Mouse (Mus musculus) neural tube, embryonic 12.5 days (tissue): ENCODE results near the gene Pomp. TPM values are rescaled to one million over a fixed set of nuclear protein-coding genes. Genes with fewer than 3 reads are reported as not detected.

ENCODE experiments used
- ATAC-seq: fragments of 200-750 bp; cut with Nextera tagmentation; 2 replicates; pipeline ENCODE4 v1.8.0; 2017; ENCODE audit warnings: low read depth, mild to moderate bottlenecking, moderate TSS enrichment, moderate library complexity; ENCODE audit not compliant: low FRiP score
- H3K27ac ChIP-seq: fragments of 300-500 bp; sonication (generic); 2 replicates; pipeline ENCODE4 v1.5.1; 2016
- H3K27me3 ChIP-seq: fragments of 300-500 bp; sonication (generic); replicated peaks from 2 replicates; pipeline ENCODE4 v1.6.1; 2016; ENCODE audit warnings: mild to moderate bottlenecking
- H3K36me3 ChIP-seq: fragments of 300-500 bp; sonication (generic); 2 replicates; pipeline ENCODE4 v1.6.1; 2016; ENCODE audit warnings: mild to moderate bottlenecking
- H3K4me1 ChIP-seq: fragments of 300-500 bp; sonication (generic); 2 replicates; pipeline ENCODE4 v1.6.1; 2016
- H3K4me2 ChIP-seq: fragments of 300-500 bp; sonication (generic); replicated peaks from 2 replicates; pipeline ENCODE4 v1.6.1; 2016; ENCODE audit warnings: mild to moderate bottlenecking
- H3K4me3 ChIP-seq: fragments of 300-500 bp; sonication (generic); 2 replicates; pipeline ENCODE4 v1.5.1; 2016
- H3K9ac ChIP-seq: fragments of 300-500 bp; sonication (generic); 2 replicates; pipeline ENCODE4 v1.6.1; 2016; ENCODE audit warnings: mild to moderate bottlenecking
- H3K9me3 ChIP-seq: fragments of 300-500 bp; sonication (generic); 2 replicates; pipeline ENCODE4 v1.6.1; 2016; ENCODE audit warnings: mild to moderate bottlenecking
- WGBS: fragments of 180-500 bp; shearing (Covaris S2); methylation state at CpG from one replicate; pipeline ENCODE4 v1.1.7; 2016; 5-methylcytosine and 5-hydroxymethylcytosine counted together
- polyA plus RNA-seq: library from polyadenylated mRNA; unstranded; fragments of >200 nt; fragmentation: Nextera tagmentation; extraction: Ambion mirVana; gene quantifications from 2 replicates; pipeline ENCODE4 v1.2.1, GENCODE M21; 2016

The Pomp gene
- polyA plus RNA-seq, 1 experiment from 2014 or later = 521 TPM

- H3K27me3 ChIP-seq = no peaks in the 10 kb centered on the region
- WGBS = 70% methylated on average over 5 of the region's 5 CpGs
- no peak for ATAC-seq
Observed at GRCm38 (mm10) chr5:147826546-147826945, 33.7 kb upstream of the Pomp start.

GRCm38 (mm10) chr5:147828846-147829245 is 31.4 kb upstream of the Pomp start:
- no peaks in the 10 kb centered on the region; the same call in 1 of the 2 replicates for H3K4me1 ChIP-seq
- no peaks in the 10 kb centered on the region for H3K9me3 ChIP-seq
- no peaks in the 10 kb centered on the region for H3K27me3 ChIP-seq
- H3K4me2 ChIP-seq = no peak overlapping the region
- no peak overlapping the region for H3K9ac ChIP-seq
- no peak overlapping the region for H3K4me3 ChIP-seq
- H3K36me3 ChIP-seq = no peaks in the 10 kb centered on the region
- no peak overlapping the region for H3K27ac ChIP-seq
- no peak for ATAC-seq
- 83% methylated on average over 8 of the region's 8 CpGs for WGBS

More at GRCm38 (mm10) chr5:147826546-147826945, 33.7 kb upstream of the Pomp start:
- Histone ChIP-seq H3K4me2 (no peak overlapping the region), H3K9me3 (no peaks in the 10 kb centered on the region), H3K36me3 (no peaks in the 10 kb centered on the region), H3K4me3 (no peak overlapping the region), H3K9ac (no peak overlapping the region), H3K4me1 (no peaks in the 10 kb centered on the region; the same call in 1 of the 2 replicates), H3K27ac (no peak overlapping the region)

GRCm38 (mm10) chr5:147832842-147833241 is 27.4 kb upstream of the Pomp start:
- no peak for ATAC-seq
- no peak overlapping the region for H3K4me2 ChIP-seq
- WGBS = 42% methylated on average over 14 of the region's 14 CpGs

GRCm38 (mm10) chr5:147834841-147835500 is 25.3 kb upstream of the Pomp start:
- H3K9me3 ChIP-seq = no peaks in the 10 kb centered on the region
- no peak overlapping the region for H3K4me3 ChIP-seq
- no peaks in the 10 kb centered on the region for H3K36me3 ChIP-seq
- no peaks in the 10 kb centered on the region for H3K27me3 ChIP-seq
- H3K4me2 ChIP-seq = peak overlapping the region; percentile 34; the same call in 1 of the 2 replicates
- H3K4me1 ChIP-seq = peaks cover 3% of the 10 kb centered on the region
- WGBS = 14% methylated on average over 17 of the region's 17 CpGs
- no peak for ATAC-seq
- no peak overlapping the region for H3K9ac ChIP-seq
- no peak overlapping the region for H3K27ac ChIP-seq

More at GRCm38 (mm10) chr5:147832842-147833241, 27.4 kb upstream of the Pomp start:
- Histone ChIP-seq H3K27ac (no peak overlapping the region), H3K9me3 (no peaks in the 10 kb centered on the region), H3K4me1 (peaks cover 3% of the 10 kb centered on the region), H3K36me3 (no peaks in the 10 kb centered on the region), H3K9ac (no peak overlapping the region), H3K27me3 (no peaks in the 10 kb centered on the region), H3K4me3 (no peak overlapping the region)

GRCm38 (mm10) chr5:147839418-147839817 is 20.8 kb upstream of the Pomp start:
- Histone ChIP-seq H3K4me2 (no peak overlapping the region), H3K4me1 (peaks cover 3% of the 10 kb centered on the region), H3K9ac (no peak overlapping the region), H3K27me3 (no peaks in the 10 kb centered on the region), H3K4me3 (no peak overlapping the region), H3K27ac (no peak overlapping the region), H3K9me3 (no peaks in the 10 kb centered on the region), H3K36me3 (no peaks in the 10 kb centered on the region)
- 82% methylated on average over 12 of the region's 12 CpGs for WGBS
- no peak for ATAC-seq

- Histone ChIP-seq H3K27ac (no peak overlapping the region), H3K36me3 (no peaks in the 10 kb centered on the region), H3K9ac (no peak overlapping the region), H3K27me3 (no peaks in the 10 kb centered on the region), H3K4me2 (no peak overlapping the region), H3K4me1 (no peaks in the 10 kb centered on the region), H3K4me3 (no peak overlapping the region), H3K9me3 (no peaks in the 10 kb centered on the region)
- WGBS = 54% methylated on average over 7 of the region's 7 CpGs
- no peak for ATAC-seq
Observed at GRCm38 (mm10) chr5:147843340-147843739, 16.9 kb upstream of the Pomp start.

- 81% methylated on average over 3 of the region's 3 CpGs for WGBS
- Histone ChIP-seq H3K27me3 (no peaks in the 10 kb centered on the region), H3K4me1 (no peaks in the 10 kb centered on the region), H3K9me3 (no peaks in the 10 kb centered on the region), H3K4me3 (no peak overlapping the region), H3K27ac (no peak overlapping the region), H3K9ac (no peak overlapping the region), H3K4me2 (no peak overlapping the region), H3K36me3 (no peaks in the 10 kb centered on the region)
- ATAC-seq = no peak
Observed at GRCm38 (mm10) chr5:147845319-147845718, 14.9 kb upstream of the Pomp start.

- Histone ChIP-seq H3K4me2 (no peak overlapping the region), H3K4me3 (no peak overlapping the region), H3K9me3 (no peaks in the 10 kb centered on the region), H3K27ac (no peak overlapping the region), H3K9ac (no peak overlapping the region), H3K4me1 (no peaks in the 10 kb centered on the region), H3K36me3 (no peaks in the 10 kb centered on the region), H3K27me3 (no peaks in the 10 kb centered on the region)
- no peak for ATAC-seq
- 77% methylated on average over 5 of the region's 5 CpGs for WGBS
Observed at GRCm38 (mm10) chr5:147847361-147847760, 12.9 kb upstream of the Pomp start.

- no peaks in the 10 kb centered on the region for H3K4me1 ChIP-seq
- no peak overlapping the region for H3K4me2 ChIP-seq
- no peak overlapping the region for H3K4me3 ChIP-seq
- H3K27ac ChIP-seq = no peak overlapping the region
- no peak for ATAC-seq
- H3K27me3 ChIP-seq = no peaks in the 10 kb centered on the region
- no peak overlapping the region for H3K9ac ChIP-seq
- WGBS = 25% methylated on average over 16 of the region's 16 CpGs
- H3K36me3 ChIP-seq = no peaks in the 10 kb centered on the region
- H3K9me3 ChIP-seq = no peaks in the 10 kb centered on the region
Observed at GRCm38 (mm10) chr5:147848164-147848863, 11.9 kb upstream of the Pomp start.

- no peaks in the 10 kb centered on the region for H3K36me3 ChIP-seq
- WGBS = 80% methylated on average over 7 of the region's 7 CpGs
- H3K4me1 ChIP-seq = no peaks in the 10 kb centered on the region
- no peak overlapping the region for H3K27ac ChIP-seq
- no peak overlapping the region for H3K4me3 ChIP-seq
- no peaks in the 10 kb centered on the region for H3K27me3 ChIP-seq
- no peaks in the 10 kb centered on the region for H3K9me3 ChIP-seq
- no peak overlapping the region for H3K9ac ChIP-seq
- no peak for ATAC-seq
- H3K4me2 ChIP-seq = no peak overlapping the region
Observed at GRCm38 (mm10) chr5:147850194-147850593, 10.1 kb upstream of the Pomp start.

- peak overlapping the region; percentile 96 for H3K4me2 ChIP-seq
- peaks cover 28% of the 10 kb centered on the region for H3K36me3 ChIP-seq
- peaks cover 11% of the 10 kb centered on the region for H3K4me1 ChIP-seq
- no peak overlapping the region for H3K27ac ChIP-seq
- no peaks in the 10 kb centered on the region for H3K9me3 ChIP-seq
- 1% methylated on average over 18 of the region's 18 CpGs for WGBS
- H3K4me3 ChIP-seq = peak overlapping the region; percentile 94
- ATAC-seq = no peak
- H3K9ac ChIP-seq = peak overlapping the region; percentile 93
- no peaks in the 10 kb centered on the region for H3K27me3 ChIP-seq
Observed at GRCm38 (mm10) chr5:147860076-147860448, 199 bp upstream of the Pomp start.

GRCm38 (mm10) chr5:147868674-147869073 is 8.4 kb downstream of the Pomp start:
- ATAC-seq = no peak
- no peaks in the 10 kb centered on the region for H3K4me1 ChIP-seq
- H3K4me3 ChIP-seq = no peak overlapping the region
- no peak overlapping the region for H3K27ac ChIP-seq
- no peak overlapping the region for H3K9ac ChIP-seq
- no peaks in the 10 kb centered on the region for H3K9me3 ChIP-seq
- no peak overlapping the region for H3K4me2 ChIP-seq
- no peaks in the 10 kb centered on the region for H3K27me3 ChIP-seq
- H3K36me3 ChIP-seq = peaks cover 97% of the 10 kb centered on the region
- 95% methylated on average over 4 of the region's 4 CpGs for WGBS

- no peak for ATAC-seq
- H3K9ac ChIP-seq = no peak overlapping the region
- H3K4me2 ChIP-seq = no peak overlapping the region
- no peak overlapping the region for H3K4me3 ChIP-seq
- no peaks in the 10 kb centered on the region for H3K4me1 ChIP-seq
- WGBS = 95% methylated on average over 6 of the region's 6 CpGs
- no peak overlapping the region for H3K27ac ChIP-seq
- H3K27me3 ChIP-seq = no peaks in the 10 kb centered on the region
- peaks cover 97% of the 10 kb centered on the region for H3K36me3 ChIP-seq
- H3K9me3 ChIP-seq = no peaks in the 10 kb centered on the region
Observed at GRCm38 (mm10) chr5:147869568-147869967, 9.3 kb downstream of the Pomp start.
